Mouse (Mus musculus) large intestine, adult 2 months (tissue): ENCODE data around the gene Hist1h3d. TPM values are rescaled to one million over a fixed set of nuclear protein-coding genes. Genes with fewer than 3 reads are reported as not detected.
A peak's percentile ranks its signal among the peaks of the same experiment; 100 is the strongest.

Experiments
- DNase-seq: peaks from one replicate; pipeline ENCODE4 v3.0.0-alpha.2; 2012; ENCODE audit warnings: low read depth, low spot score
- WGBS: fragments of 180-500 bp; shearing (Covaris S2); methylation state at CpG from one replicate; pipeline ENCODE4 v1.1.7; 2018; 5-methylcytosine and 5-hydroxymethylcytosine counted together
- polyA plus RNA-seq: library from polyadenylated mRNA; depleted of rRNA; stranded (reverse); fragments of >200 nt; gene quantifications from 2 replicates; pipeline ENCODE4 v1.2.3, GENCODE M21; 2012; rRNA removed

The Hist1h3d gene
- polyA plus RNA-seq, 1 experiment: 9.5 TPM

DNA sequence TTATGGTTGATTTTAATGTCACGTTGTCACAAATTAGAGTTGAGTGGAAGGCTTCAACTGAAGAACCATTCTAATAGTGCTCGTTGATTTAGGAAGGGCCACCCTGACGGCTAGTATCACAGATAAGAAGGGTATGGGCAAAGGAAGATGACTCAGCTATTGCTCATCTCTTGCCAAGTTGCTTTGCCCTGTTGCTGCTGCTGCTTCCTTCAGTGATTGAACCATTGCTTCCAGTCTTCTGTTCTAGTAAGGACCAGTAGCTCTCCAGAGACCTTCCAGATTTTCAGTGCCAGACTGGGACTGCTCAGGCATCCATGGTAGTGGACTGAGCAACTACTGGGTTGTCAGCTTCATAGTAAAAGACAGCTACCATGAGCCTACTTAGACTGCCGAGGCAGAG, 33.6 kb downstream of the Hist1h3d start:
- WGBS: 72% methylated on average over 4 of the region's 4 CpGs
- no peak for DNase-seq

DNA sequence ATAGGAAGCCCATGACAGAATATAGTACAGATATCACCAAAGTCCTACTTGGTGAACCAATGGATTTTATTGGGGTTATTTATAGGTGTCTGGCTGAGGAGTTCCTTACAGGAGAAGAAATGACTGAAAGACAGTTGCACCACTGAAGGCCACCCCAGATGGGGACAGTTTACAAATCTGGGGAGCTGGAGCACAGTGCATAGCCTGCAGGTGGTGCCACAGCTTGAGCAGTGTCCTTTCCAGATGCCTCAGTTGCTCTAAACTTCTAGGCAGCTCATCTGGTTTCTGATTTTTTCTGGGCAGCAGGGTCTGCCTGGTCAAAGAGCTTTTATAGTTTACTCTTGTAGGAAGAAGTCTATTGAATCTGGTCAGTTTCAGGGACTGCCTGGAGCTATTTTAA, 34.3 kb downstream of the Hist1h3d start:
- DNase-seq: no peak

GRCm38 (mm10) chr13:23610393-23610792, 34.8 kb downstream of the Hist1h3d start:
- 85% methylated on average over 2 of the region's 2 CpGs for WGBS
- DNase-seq: no peak

- DNase-seq: no peak
- 82% methylated on average over 3 of the region's 3 CpGs for WGBS
Measured at GRCm38 (mm10) chr13:23611638-23612037, 36.1 kb downstream of the Hist1h3d start.

- WGBS: 28% methylated on average over 12 of the region's 12 CpGs
- no peak for DNase-seq
Measured at GRCm38 (mm10) chr13:23620056-23620732, 44.6 kb downstream of the Hist1h3d start.

GRCm38 (mm10) chr13:23620733-23621531, 45.4 kb downstream of the Hist1h3d start, which contains the start of gene Hist1h2be:
Hist1h2be (minus strand) TSS chr13:23621124.
- under 1% methylated on average over 27 of the region's 27 CpGs for WGBS

DNA sequence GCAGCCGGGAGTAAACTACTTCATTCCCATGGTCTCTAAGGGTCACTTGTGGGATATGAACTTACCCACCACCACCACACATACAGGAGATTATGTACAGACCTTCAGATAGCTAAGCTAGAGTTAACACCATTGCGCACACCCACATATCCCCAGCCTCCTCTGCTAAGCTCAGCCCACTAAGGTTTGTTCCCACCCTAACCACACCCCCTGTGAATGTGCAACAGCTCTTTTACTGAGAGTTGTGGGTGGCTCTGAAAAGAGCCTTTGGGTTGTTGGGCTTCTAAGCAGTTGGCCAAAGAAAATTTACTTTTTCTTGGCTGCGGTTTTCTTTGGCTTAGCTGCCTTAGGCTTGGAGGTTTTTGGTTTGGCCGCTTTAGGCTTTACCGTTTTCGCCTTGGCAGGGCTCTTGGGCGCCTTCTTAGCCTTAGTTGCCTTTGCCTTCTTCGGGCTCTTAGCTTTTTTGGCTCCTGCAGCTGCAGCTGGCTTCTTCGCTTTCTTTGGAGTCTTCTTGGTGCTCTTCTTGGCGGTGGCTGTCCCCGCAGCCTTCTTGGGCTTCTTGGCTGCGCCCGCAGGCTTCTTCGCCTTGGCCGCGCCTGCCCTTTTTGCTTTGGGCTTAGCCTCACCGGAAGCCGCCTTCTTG, 46.1 kb downstream of the Hist1h3d start:
- WGBS: under 1% methylated on average over 18 of the region's 18 CpGs

More at GRCm38 (mm10) chr13:23620733-23621531, 45.4 kb downstream of the Hist1h3d start, which contains the start of gene Hist1h2be:
- DNase-seq: peak; percentile 88

GRCm38 (mm10) chr13:23622175-23622671, 46.7 kb downstream of the Hist1h3d start, which contains the start of gene Hist1h1e:
Hist1h1e (minus strand) TSS chr13:23622558.
- under 1% methylated on average over 53 of the region's 53 CpGs for WGBS
- peak; percentile 65 for DNase-seq

More for the DNA sequence above, 46.1 kb downstream of the Hist1h3d start:
- peak; percentile 57 for DNase-seq

- 20% methylated on average over 7 of the region's 7 CpGs for WGBS
- peak; percentile 25 for DNase-seq
Measured at GRCm38 (mm10) chr13:23622861-23623450, 47.4 kb downstream of the Hist1h3d start.

Other genes starting within 250 kb of the Hist1h3d start
- gene Zfp322a, start 206.6 kb upstream of the Hist1h3d start, polyA plus RNA-seq: 1.1 and 1.7 TPM in 2 replicates
- gene Abt1, start 151.9 kb upstream of the Hist1h3d start, polyA plus RNA-seq: 2.9 and 3.1 TPM in 2 replicates
- gene Btn1a1, start 109.9 kb upstream of the Hist1h3d start, polyA plus RNA-seq: 0.07 and 0.17 TPM in 2 replicates
- 0.09 TPM in 1 of 2 replicates, not detected in the other for gene Btn2a2, start 86.9 kb upstream of the Hist1h3d start, polyA plus RNA-seq
- 27.9 and 42.9 TPM in 2 replicates for gene Hist1h4h, start 44.7 kb upstream of the Hist1h3d start, polyA plus RNA-seq
- 64.4 and 250 TPM in 2 replicates for gene Hist1h2af, start 41.9 kb upstream of the Hist1h3d start, polyA plus RNA-seq
- gene Hist1h3g, start 40.3 kb upstream of the Hist1h3d start, polyA plus RNA-seq: 30.9 and 39.2 TPM in 2 replicates
- gene Hist1h2bh, start 32.4 kb upstream of the Hist1h3d start, polyA plus RNA-seq: 5.2 and 6.8 TPM in 2 replicates
- 5.9 and 7.1 TPM in 2 replicates for gene Hist1h3f, start 31.7 kb upstream of the Hist1h3d start, polyA plus RNA-seq
- gene Hist1h4f, start 24.1 kb upstream of the Hist1h3d start, polyA plus RNA-seq: 27.0 and 31.0 TPM in 2 replicates
- 0.40 and 0.43 TPM in 2 replicates for gene Hist1h1d, start 22.5 kb upstream of the Hist1h3d start, polyA plus RNA-seq
- 29.4 and 30.0 TPM in 2 replicates for gene Hist1h3e, start 13.4 kb upstream of the Hist1h3d start, polyA plus RNA-seq
- gene Hist1h2ae, start 4.5 kb upstream of the Hist1h3d start, polyA plus RNA-seq: 8.9 and 10.5 TPM in 2 replicates
- 29.0 and 42.0 TPM in 2 replicates for gene Hist1h2bg, start 4.4 kb upstream of the Hist1h3d start, polyA plus RNA-seq
- 9.1 and 18.1 TPM in 2 replicates for gene Hist1h2bf, start 1.6 kb upstream of the Hist1h3d start, polyA plus RNA-seq
- 3.6 and 7.5 TPM in 2 replicates for gene Hist1h2ad, start 1.4 kb upstream of the Hist1h3d start, polyA plus RNA-seq
- 13.6 and 13.7 TPM in 2 replicates for gene Hist1h4d, start 5.8 kb downstream of the Hist1h3d start, polyA plus RNA-seq
- gene Hist1h2be, start 45.4 kb downstream of the Hist1h3d start, polyA plus RNA-seq: 1.9 and 2.5 TPM in 2 replicates
- 2.7 and 3.1 TPM in 2 replicates for gene Hist1h1e, start 46.8 kb downstream of the Hist1h3d start, polyA plus RNA-seq
- gene Hist1h2ac, start 108.2 kb downstream of the Hist1h3d start, polyA plus RNA-seq: 1.2 TPM in 2 replicates
- 279 and 296 TPM in 2 replicates for gene Hist1h2bc, start 108.4 kb downstream of the Hist1h3d start, polyA plus RNA-seq
- not detected in 2 replicates for gene Hist1h1t, start 120.1 kb downstream of the Hist1h3d start, polyA plus RNA-seq
- 16.9 and 21.6 TPM in 2 replicates for gene Hist1h4c, start 122.7 kb downstream of the Hist1h3d start, polyA plus RNA-seq
- gene Hfe, start 135.1 kb downstream of the Hist1h3d start, polyA plus RNA-seq: 6.3 and 7.7 TPM in 2 replicates
- gene Hist1h1c, start 163.0 kb downstream of the Hist1h3d start, polyA plus RNA-seq: 50.3 and 59.2 TPM in 2 replicates
- gene Hist1h3c, start 169.8 kb downstream of the Hist1h3d start, polyA plus RNA-seq: 19.7 and 24.7 TPM in 2 replicates
- gene Hist1h2bb, start 171.0 kb downstream of the Hist1h3d start, polyA plus RNA-seq: 13.5 and 18.0 TPM in 2 replicates
- 17.4 and 19.2 TPM in 2 replicates for gene Hist1h2ab, start 175.4 kb downstream of the Hist1h3d start, polyA plus RNA-seq
- 22.1 and 33.6 TPM in 2 replicates for gene Hist1h3b, start 176.5 kb downstream of the Hist1h3d start, polyA plus RNA-seq
- gene Hist1h4b, start 181.2 kb downstream of the Hist1h3d start, polyA plus RNA-seq: 18.1 and 21.3 TPM in 2 replicates
- gene Hist1h4a, start 185.5 kb downstream of the Hist1h3d start, polyA plus RNA-seq: 13.1 and 21.1 TPM in 2 replicates
- 16.1 and 17.5 TPM in 2 replicates for gene Hist1h3a, start 186.6 kb downstream of the Hist1h3d start, polyA plus RNA-seq
- gene Hist1h1a, start 187.9 kb downstream of the Hist1h3d start, polyA plus RNA-seq: 1.3 and 1.4 TPM in 2 replicates
- gene Trim38, start 194.2 kb downstream of the Hist1h3d start, polyA plus RNA-seq: 0.71 and 4.1 TPM in 2 replicates
- 0.07 TPM in 1 of 2 replicates, not detected in the other for gene Slc17a2, start 231.2 kb downstream of the Hist1h3d start, polyA plus RNA-seq